Mouse (Mus musculus) limb, embryonic 14.5 days (tissue): ENCODE measurements around the gene Ppme1. TPM values are rescaled to one million over a fixed set of nuclear protein-coding genes. Genes with fewer than 3 reads are reported as not detected.
A peak's percentile ranks its signal among the peaks of the same experiment; 100 is the strongest.

Experiments used
- ATAC-seq: fragments of 200-750 bp; cut with Nextera tagmentation; 2 replicates; pipeline ENCODE4 v1.8.0; 2017; ENCODE audit warnings: low read depth, moderate number of reproducible peaks, moderate TSS enrichment; ENCODE audit not compliant: low FRiP score
- DNase-seq: peaks from one replicate; pipeline ENCODE4 v3.0.0-alpha.2; 2015; ENCODE audit warnings: low spot score
- H3K27ac ChIP-seq: fragments of 300-500 bp; sonication (generic); replicated peaks from 2 replicates; pipeline ENCODE4 v1.5.1; 2014; ENCODE audit warnings: low read depth, mild to moderate bottlenecking, low read length, moderate library complexity, mixed read lengths
- H3K27me3 ChIP-seq: fragments of 300-500 bp; sonication (generic); 2 replicates; pipeline ENCODE4 v1.6.1; 2014; ENCODE audit warnings: low read length, mixed read lengths; ENCODE audit not compliant: control insufficient read depth, insufficient read depth
- H3K36me3 ChIP-seq: fragments of 300-500 bp; sonication (generic); 2 replicates; pipeline ENCODE4 v1.6.1; 2014; ENCODE audit warnings: mild to moderate bottlenecking, low read length, moderate library complexity, mixed read lengths; ENCODE audit not compliant: control insufficient read depth, insufficient read depth
- H3K4me1 ChIP-seq: fragments of 300-500 bp; sonication (generic); 2 replicates; pipeline ENCODE4 v1.6.1; 2014; ENCODE audit warnings: antibody characterized with exemption, low read length, mixed read lengths; ENCODE audit not compliant: control insufficient read depth, insufficient read depth
- H3K4me2 ChIP-seq: fragments of 300-500 bp; sonication (generic); replicated peaks from 2 replicates; pipeline ENCODE4 v1.6.1; 2014; ENCODE audit warnings: low read depth, mild to moderate bottlenecking, low read length, moderate library complexity; ENCODE audit not compliant: severe bottlenecking
- H3K4me3 ChIP-seq: fragments of 300-500 bp; sonication (generic); replicated peaks from 2 replicates; pipeline ENCODE4 v1.5.1; 2014; ENCODE audit warnings: low read length
- H3K9ac ChIP-seq: fragments of 300-500 bp; sonication (generic); 2 replicates; pipeline ENCODE4 v1.6.1; 2014; ENCODE audit warnings: mild to moderate bottlenecking, low read depth, low read length, moderate library complexity; ENCODE audit not compliant: severe bottlenecking
- H3K9me3 ChIP-seq: fragments of 300-500 bp; sonication (generic); 2 replicates; pipeline ENCODE4 v1.6.1; 2016; ENCODE audit warnings: low read length; ENCODE audit not compliant: control insufficient read depth
- POLR2A ChIP-seq: fragments of 200-500 bp; IDR thresholded peaks from 2 replicates; pipeline ENCODE4 v1.8.0; 2012; ENCODE audit warnings: inconsistent platforms, mild to moderate bottlenecking, moderate library complexity, borderline replicate concordance; ENCODE audit not compliant: insufficient read depth, insufficient read length; ENCODE audit errors: extremely low read depth
- WGBS: fragments of 180-500 bp; shearing (Covaris S2); extraction: QIAGEN DNeasy Blood & Tissue Kit; methylation state at CpG from one replicate; pipeline ENCODE4 v1.1.7; 2014; 5-methylcytosine and 5-hydroxymethylcytosine counted together
- polyA plus RNA-seq, 2 experiments: library from polyadenylated mRNA; depleted of rRNA in 1 of 2; stranded (reverse) in 1 of 2; unstranded in 1 of 2; fragments of >200 nt; fragmentation: Nextera tagmentation in 1 of 2; extraction: Ambion mirVana in 1 of 2; gene quantifications; 2 replicates each; pipeline versions ENCODE4 v1.2.1 to v1.2.3; 2012 to 2014

Gene Ppme1
- polyA plus RNA-seq, 2 experiments, result 44.0 to 68.8 TPM

DNA sequence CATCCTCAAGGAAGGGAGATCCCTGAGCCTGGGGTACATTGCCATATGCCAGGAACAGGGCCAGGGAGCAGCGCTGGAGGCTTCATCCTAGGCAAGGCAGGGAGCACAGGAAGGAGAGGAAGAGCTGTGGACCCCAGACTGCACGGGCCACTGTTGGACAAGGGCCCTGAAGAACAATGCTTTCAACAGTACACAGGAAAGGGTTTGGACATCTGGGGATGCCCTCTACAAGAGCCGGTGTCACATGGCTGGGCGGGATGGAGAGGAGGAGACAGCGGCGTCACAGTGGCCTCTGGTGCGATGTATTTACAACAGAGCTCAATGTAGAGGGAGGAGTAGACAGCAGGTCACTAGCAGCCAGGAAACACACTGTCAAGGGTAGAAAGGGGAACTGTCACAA, 44.6 kb downstream of the Ppme1 start:
- no peaks in the 10 kb centered on the region for H3K4me1 ChIP-seq
- TF ChIP-seq POLR2A, result no peak
- DNase-seq, result no peak
- no peak for ATAC-seq
- H3K9ac ChIP-seq, result no peak overlapping the region
- H3K4me2 ChIP-seq, result no peak overlapping the region
- no peak overlapping the region for H3K4me3 ChIP-seq
- H3K9me3 ChIP-seq, result no peaks in the 10 kb centered on the region
- no peak overlapping the region for H3K27ac ChIP-seq
- no peaks in the 10 kb centered on the region for H3K27me3 ChIP-seq
- peaks cover 61% of the 10 kb centered on the region for H3K36me3 ChIP-seq
- WGBS, result 86% methylated on average over 7 of the region's 7 CpGs

DNA sequence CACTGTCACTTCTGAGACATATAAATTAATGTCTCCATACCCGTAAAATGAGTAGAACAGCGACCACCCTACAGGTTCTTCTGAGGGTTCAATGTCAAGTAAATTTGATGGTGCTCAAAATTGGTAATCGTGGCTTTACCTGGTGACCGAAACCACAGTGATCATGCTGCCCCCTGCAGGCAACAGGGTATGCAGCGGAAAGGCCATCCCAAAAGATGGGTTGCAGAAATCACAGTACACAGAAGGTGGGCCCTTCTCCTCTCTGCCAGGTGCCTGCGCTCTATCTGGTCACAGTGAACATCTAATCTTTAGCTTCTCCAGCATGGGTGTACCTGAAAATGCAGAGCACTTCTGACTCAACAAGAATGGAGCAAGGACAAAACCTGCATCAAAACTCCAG, 46.6 kb downstream of the Ppme1 start:
- Histone ChIP-seq H3K27ac (no peak overlapping the region), H3K36me3 (peaks cover 44% of the 10 kb centered on the region)
- TF ChIP-seq POLR2A, result no peak

DNA sequence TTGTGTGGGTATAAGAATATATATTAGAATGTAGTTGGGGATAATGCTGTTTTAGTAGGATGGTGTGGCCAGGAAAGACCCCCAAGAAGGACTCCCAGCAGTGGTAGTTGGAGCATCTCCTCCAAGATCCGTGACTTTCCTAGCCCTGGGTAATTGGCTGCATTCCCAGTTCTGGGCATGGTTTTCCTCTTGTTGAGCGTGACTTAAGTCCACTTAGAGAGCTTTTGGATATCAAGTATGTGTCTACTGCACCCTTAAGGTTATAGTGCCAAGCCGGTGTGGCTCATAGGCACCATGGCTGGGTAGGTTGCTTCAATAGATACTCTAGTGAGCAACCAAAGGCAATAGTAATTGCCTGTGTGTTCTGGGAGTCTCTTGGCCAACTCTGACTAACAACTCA, 48.4 kb downstream of the Ppme1 start:
- no peaks in the 10 kb centered on the region for H3K4me1 ChIP-seq
- WGBS, result 89% methylated on average over 3 of the region's 3 CpGs
- H3K4me2 ChIP-seq, result no peak overlapping the region
- ATAC-seq, result no peak
- no peak overlapping the region for H3K4me3 ChIP-seq
- TF ChIP-seq POLR2A, result no peak
- no peaks in the 10 kb centered on the region for H3K9me3 ChIP-seq
- no peaks in the 10 kb centered on the region for H3K27me3 ChIP-seq
- H3K36me3 ChIP-seq, result peaks cover 40% of the 10 kb centered on the region
- no peak overlapping the region for H3K27ac ChIP-seq
- H3K9ac ChIP-seq, result no peak overlapping the region
- no peak for DNase-seq

More for the DNA sequence above, 46.6 kb downstream of the Ppme1 start:
- no peaks in the 10 kb centered on the region for H3K9me3 ChIP-seq
- no peak overlapping the region for H3K4me3 ChIP-seq
- WGBS, result 74% methylated on average over 6 of the region's 6 CpGs
- H3K4me1 ChIP-seq, result no peaks in the 10 kb centered on the region
- H3K9ac ChIP-seq, result no peak overlapping the region
- no peaks in the 10 kb centered on the region for H3K27me3 ChIP-seq
- peak; percentile 30 for DNase-seq
- no peak overlapping the region for H3K4me2 ChIP-seq
- no peak for ATAC-seq

DNA sequence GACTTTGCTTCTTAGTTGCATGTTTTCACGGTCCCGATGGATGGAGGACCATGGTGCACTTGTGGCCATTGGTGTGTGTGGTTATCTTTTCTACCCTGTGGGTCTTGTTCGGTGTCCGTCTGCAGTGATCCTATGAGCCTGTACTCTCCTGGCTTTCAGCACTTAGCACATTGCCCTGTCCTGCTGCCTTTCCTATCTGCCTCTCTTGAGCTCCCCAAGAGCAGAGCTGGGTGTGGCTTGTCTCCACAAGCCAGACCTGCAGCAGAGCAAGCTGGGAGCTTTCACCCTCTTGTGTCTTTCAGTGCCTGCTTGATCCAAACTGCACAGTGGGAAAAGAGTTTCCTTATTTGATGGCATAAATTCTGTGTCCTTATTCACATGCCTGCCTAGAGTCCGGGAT, 54.6 kb downstream of the Ppme1 start:
- WGBS, result 96% methylated on average over 5 of the region's 5 CpGs
- DNase-seq (no peak), ATAC-seq (no peak)
- TF ChIP-seq POLR2A, result no peak
- no peak overlapping the region for H3K4me2 ChIP-seq
- no peaks in the 10 kb centered on the region for H3K27me3 ChIP-seq
- H3K9ac ChIP-seq, result no peak overlapping the region
- H3K27ac ChIP-seq, result no peak overlapping the region
- H3K4me3 ChIP-seq, result no peak overlapping the region
- no peaks in the 10 kb centered on the region for H3K9me3 ChIP-seq
- H3K36me3 ChIP-seq, result peaks cover 45% of the 10 kb centered on the region
- H3K4me1 ChIP-seq, result no peaks in the 10 kb centered on the region

GRCm38 (mm10) chr7:100316924-100317323, 55.2 kb downstream of the Ppme1 start:
- no peak overlapping the region for H3K4me3 ChIP-seq
- H3K9ac ChIP-seq, result no peak overlapping the region
- H3K36me3 ChIP-seq, result peaks cover 45% of the 10 kb centered on the region
- no peaks in the 10 kb centered on the region for H3K27me3 ChIP-seq
- TF ChIP-seq POLR2A, result no peak
- ATAC-seq (no peak), DNase-seq (no peak)
- H3K4me1 ChIP-seq, result no peaks in the 10 kb centered on the region
- no peak overlapping the region for H3K4me2 ChIP-seq
- 92% methylated on average over 8 of the region's 8 CpGs for WGBS
- H3K27ac ChIP-seq, result no peak overlapping the region
- H3K9me3 ChIP-seq, result no peaks in the 10 kb centered on the region

GRCm38 (mm10) chr7:100312716-100313115, 59.4 kb downstream of the Ppme1 start:
- ATAC-seq (no peak), DNase-seq (no peak)
- Histone ChIP-seq H3K27me3 (no peaks in the 10 kb centered on the region), H3K27ac (no peak overlapping the region), H3K4me1 (peaks cover 15% of the 10 kb centered on the region), H3K4me3 (no peak overlapping the region), H3K9me3 (no peaks in the 10 kb centered on the region), H3K4me2 (no peak overlapping the region), H3K36me3 (peaks cover 28% of the 10 kb centered on the region), H3K9ac (no peak overlapping the region)
- TF ChIP-seq POLR2A, result no peak
- WGBS, result 88% methylated on average over 4 of the region's 4 CpGs
